Comparison of ENCODE assay signal across 19 mouse cellular contexts in genomic region chr16:73946171-73946570, GRCm38 (mm10).
A peak's percentile ranks its signal among the peaks of the same experiment; 100 is the strongest.
DNase-seq lines count a peak whose midpoint lies in the region; ATAC-seq and TF ChIP-seq lines count a peak whose summit lies in the region.
"Had no signal": no experiment of that assay in that cellular context is flagged by ENCODE, and none has a peak within 500 bp of the region (broad histone marks: within the 10 kb centered on the region; RNA-seq: fewer than 3 reads in every experiment).

No protein-coding gene starts in this region.

- 64% methylated on average over 6 of the region's 6 CpGs for WGBS in hindbrain, postnatal 0 days
- 67% methylated on average over 6 of the region's 6 CpGs for WGBS in hindbrain, embryonic 16.5 days

- peak; percentile 17 for DNase-seq in hindbrain, postnatal 0 days (ENCODE audit: low spot score)
- DNase-seq in adrenal gland, adult 8-10 months: peak; percentile 3
- peak; percentile 8 for DNase-seq in brain, adult 2 months (ENCODE audit: low read depth, low spot score)
- DNase-seq in retina, postnatal 1 day: peak; percentile 58
- DNase-seq in left cerebral cortex, postnatal 36 days (ENCODE audit: low spot score in 2 of 2): no peak
- no peak for DNase-seq in spleen, postnatal 10 days (ENCODE audit: low spot score in 2 of 2)
- DNase-seq: cerebellum, adult 11-12 months; cerebellum, adult 9-10 months; cerebellum, postnatal 25 days; gastrocnemius, postnatal 10 days; heart, adult 2 months; heart, postnatal 14 days; kidney, adult 11 months had no signal

- H3K4me1 ChIP-seq in hindbrain, postnatal 0 days (ENCODE audit: insufficient read depth, low read length): no peaks in the 10 kb centered on the region
- H3K4me1 ChIP-seq in hindbrain, embryonic 16.5 days (ENCODE audit: control insufficient read depth, insufficient read depth, low read depth, low read length): no peaks in the 10 kb centered on the region
- H3K4me1 ChIP-seq: embryonic facial prominence, embryonic 12.5 days; heart, embryonic 15.5 days; hindbrain, embryonic 15.5 days had no signal

- intact Hi-C loops in left cerebral cortex, postnatal 36 days (cut with DNase I): no loop called here

- TF ChIP-seq CTCF in hindbrain, postnatal 0 days (IDR thresholded peaks at IDR 0.05; ENCODE audit: low read depth): no peak

- no peak overlapping the region for H3K27ac ChIP-seq in hindbrain, postnatal 0 days
- no peak overlapping the region for H3K27ac ChIP-seq in hindbrain, embryonic 16.5 days (ENCODE audit: low read depth, low read length)
- H3K27ac ChIP-seq: embryonic facial prominence, embryonic 12.5 days; forebrain, embryonic 15.5 days; heart, adult 2 months; heart, embryonic 15.5 days; hindbrain, embryonic 15.5 days had no signal

- no peaks in the 10 kb centered on the region for H3K27me3 ChIP-seq in hindbrain, postnatal 0 days (ENCODE audit: insufficient read depth, low read length)
- no peaks in the 10 kb centered on the region for H3K27me3 ChIP-seq in hindbrain, embryonic 16.5 days (replicated peaks; ENCODE audit: control insufficient read depth, insufficient read depth, low read length)
- H3K27me3 ChIP-seq: embryonic facial prominence, embryonic 12.5 days; forebrain, embryonic 15.5 days; heart, embryonic 15.5 days; hindbrain, embryonic 15.5 days had no signal

- H3K4me3 ChIP-seq in hindbrain, postnatal 0 days (ENCODE audit: low read length): no peak overlapping the region
- H3K4me3 ChIP-seq in hindbrain, embryonic 16.5 days (ENCODE audit: low read length): no peak overlapping the region
- H3K4me3 ChIP-seq: embryonic facial prominence, embryonic 12.5 days; forebrain, embryonic 15.5 days; heart, adult 2 months; heart, embryonic 15.5 days; hindbrain, embryonic 15.5 days had no signal

- H3K36me3 ChIP-seq in hindbrain, postnatal 0 days (ENCODE audit: insufficient read depth, low read length): no peaks in the 10 kb centered on the region
- no peaks in the 10 kb centered on the region for H3K36me3 ChIP-seq in hindbrain, embryonic 16.5 days (ENCODE audit: control insufficient read depth, insufficient read depth, low read length)
- H3K36me3 ChIP-seq: embryonic facial prominence, embryonic 12.5 days; forebrain, embryonic 15.5 days; heart, embryonic 15.5 days; hindbrain, embryonic 15.5 days had no signal

- no peak overlapping the region for H3K4me2 ChIP-seq in hindbrain, postnatal 0 days (ENCODE audit: low read depth, low read length)
- no peak overlapping the region for H3K4me2 ChIP-seq in hindbrain, embryonic 16.5 days (ENCODE audit: low read length)
- H3K4me2 ChIP-seq: embryonic facial prominence, embryonic 12.5 days; forebrain, embryonic 15.5 days; heart, embryonic 11.5 days; heart, embryonic 15.5 days; hindbrain, embryonic 15.5 days had no signal

- no peak overlapping the region for H3K9ac ChIP-seq in hindbrain, postnatal 0 days (replicated peaks; ENCODE audit: low read length)
- H3K9ac ChIP-seq in hindbrain, embryonic 16.5 days (ENCODE audit: low read depth, low read length): no peak overlapping the region
- H3K9ac ChIP-seq: embryonic facial prominence, embryonic 12.5 days; forebrain, embryonic 15.5 days; heart, embryonic 15.5 days; hindbrain, embryonic 15.5 days had no signal

- no peak for ATAC-seq in hindbrain, postnatal 0 days
- ATAC-seq in hindbrain, embryonic 16.5 days: no peak
- ATAC-seq: forebrain, embryonic 15.5 days had no signal

- no peaks in the 10 kb centered on the region for H3K9me3 ChIP-seq in hindbrain, postnatal 0 days (ENCODE audit: low read length)
- no peaks in the 10 kb centered on the region for H3K9me3 ChIP-seq in hindbrain, embryonic 16.5 days (ENCODE audit: control insufficient read depth, low read length)
- H3K9me3 ChIP-seq: embryonic facial prominence, embryonic 12.5 days; forebrain, embryonic 15.5 days; heart, embryonic 15.5 days; hindbrain, embryonic 15.5 days had no signal

Comparison
In these comparisons a context has a peak if more than half of its experiments do, and no peak if none do; other contexts are left out.
1. DNase-seq: peak in hindbrain, postnatal 0 days (single experiment), adrenal gland, adult 8-10 months (single experiment), brain, adult 2 months (single experiment) and retina, postnatal 1 day (single experiment); none in left cerebral cortex, postnatal 36 days (0 of 2) and spleen, postnatal 10 days (0 of 2).